Mouse (Mus musculus): Measurements from ENCODE around the gene Qrich2. TPM values are rescaled to one million over a fixed set of nuclear protein-coding genes. Genes with fewer than 3 reads are reported as not detected.
"Not testable (repeated sequence)": the region's sequence is repeated elsewhere in the genome, so short reads cannot be mapped to it uniquely, and the experiment has no call there.

Gene Qrich2
- total RNA-seq, 2 experiments from 2014 or later = 0.07 TPM; not detected in 1

DNA sequence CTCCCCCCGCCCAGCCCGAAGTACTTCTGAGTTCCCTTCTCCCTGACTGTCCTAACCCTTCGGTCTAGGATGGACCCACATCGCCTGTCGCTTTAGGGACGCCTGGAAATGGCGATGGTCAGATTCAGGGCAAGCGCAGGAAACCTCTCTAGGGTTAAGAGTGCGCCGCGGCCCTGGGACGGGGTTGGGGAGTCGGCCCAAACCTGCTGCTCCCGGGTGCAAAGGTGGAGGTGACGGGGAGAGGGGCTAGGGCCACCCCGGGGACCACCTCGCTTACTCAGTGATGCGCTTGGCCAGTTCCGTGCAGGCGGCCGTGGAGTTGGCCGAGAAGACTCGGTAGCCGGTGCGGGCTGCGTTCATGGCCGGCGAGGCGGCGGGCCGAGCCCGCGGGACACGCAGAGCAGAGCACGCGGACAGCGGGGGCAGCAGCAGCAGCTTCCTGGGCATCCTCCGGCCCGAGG, 23.8 kb upstream of the Qrich2 start:
- no peak for DNase-seq (ENCODE audit: low spot score in 2 of 2)

DNA sequence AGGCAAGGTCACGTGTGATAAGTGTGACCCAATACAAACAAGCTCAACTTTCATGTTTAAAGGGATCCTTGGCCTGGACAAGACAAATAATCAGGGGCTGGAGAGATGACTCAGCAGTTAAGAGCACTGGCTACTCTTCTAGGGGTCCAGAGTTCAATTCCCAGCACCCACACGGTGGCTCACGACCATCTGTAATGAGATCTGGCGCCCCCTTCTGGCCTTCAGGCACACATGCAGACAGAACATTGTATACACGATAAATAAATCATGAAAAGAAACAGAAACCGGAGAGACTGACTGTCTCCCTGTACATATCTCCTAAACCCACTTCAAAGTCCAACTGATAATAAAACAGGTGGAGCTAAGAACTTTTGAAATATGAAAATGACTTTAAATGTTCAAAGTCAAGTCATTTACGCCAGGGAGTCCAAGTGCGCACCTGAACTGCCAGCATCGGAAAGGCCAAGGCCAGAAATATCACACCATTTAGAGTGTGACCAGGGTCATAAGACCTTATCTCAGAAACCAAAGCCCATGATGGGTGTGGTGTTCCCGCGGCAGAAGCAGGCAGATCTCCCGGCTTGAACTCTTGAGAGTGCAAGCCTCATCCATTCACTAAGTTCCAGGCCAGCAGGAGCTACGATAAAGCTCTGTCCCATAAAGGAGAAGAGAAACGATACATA, 22.8 kb upstream of the Qrich2 start:
- no peak for DNase-seq (ENCODE audit: low spot score in 2 of 2)

- no peak for DNase-seq (ENCODE audit: low spot score in 2 of 2)
Measured at GRCm38 (mm10) chr11:116488207-116488606, 22.2 kb upstream of the Qrich2 start.

GRCm38 (mm10) chr11:116484261-116484660, 18.2 kb upstream of the Qrich2 start:
- DNase-seq (ENCODE audit: low spot score in 2 of 2) = no peak

DNA sequence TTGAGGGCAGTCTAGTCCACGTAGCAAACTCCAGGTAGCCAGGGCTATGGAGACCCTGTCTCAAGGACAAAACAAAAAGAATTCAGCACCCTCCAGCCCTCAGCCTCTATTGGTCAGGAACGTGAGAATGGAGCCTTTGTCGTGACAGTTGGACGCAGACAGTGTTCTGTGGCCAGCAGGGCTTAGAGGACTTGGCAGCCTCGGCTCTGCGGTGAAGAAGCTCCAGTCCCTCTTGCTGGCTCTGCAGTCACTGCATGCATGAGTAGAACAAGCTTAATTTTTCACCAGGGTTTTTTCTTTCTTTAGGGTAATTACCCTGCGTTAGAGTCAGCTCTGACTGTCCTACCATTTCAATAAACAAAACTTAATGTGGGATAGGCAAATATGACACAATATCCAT, 15.7 kb upstream of the Qrich2 start:
- no peak for DNase-seq (ENCODE audit: low spot score in 2 of 2)

DNA sequence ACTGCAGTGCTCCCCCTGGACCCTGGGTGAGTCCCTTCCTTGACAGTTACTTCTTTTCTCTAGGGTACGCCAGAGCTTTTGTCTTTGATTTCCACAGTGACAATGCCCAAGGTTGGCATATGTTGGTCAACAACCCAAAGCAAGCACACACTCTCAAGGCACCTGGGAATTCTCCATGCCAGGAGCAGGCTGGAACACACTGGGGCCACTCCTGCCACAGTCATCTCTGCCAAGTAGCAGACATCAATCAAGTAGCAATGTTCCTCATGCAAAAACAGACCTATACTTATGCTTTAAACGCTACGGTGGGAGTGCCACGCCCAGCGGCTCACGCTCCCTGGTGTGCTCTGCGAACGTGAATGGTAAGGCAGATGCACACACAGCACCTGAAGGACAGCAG, 14.9 kb upstream of the Qrich2 start:
- no peak for DNase-seq (ENCODE audit: low spot score in 2 of 2)

- no peak for DNase-seq (ENCODE audit: low spot score in 2 of 2)
Measured at GRCm38 (mm10) chr11:116479832-116480231, 13.8 kb upstream of the Qrich2 start.

- no peak for DNase-seq (ENCODE audit: low spot score in 2 of 2)
Measured at GRCm38 (mm10) chr11:116478978-116479377, 12.9 kb upstream of the Qrich2 start.

GRCm38 (mm10) chr11:116477160-116477759, 11.2 kb upstream of the Qrich2 start:
- no peak for DNase-seq (ENCODE audit: low spot score in 2 of 2)

- DNase-seq (ENCODE audit: low spot score in 2 of 2) = no peak
Measured at GRCm38 (mm10) chr11:116476696-116477095, 10.7 kb upstream of the Qrich2 start.

GRCm38 (mm10) chr11:116476041-116476440, 10.0 kb upstream of the Qrich2 start:
- peak in 1 of 2 experiments; percentile 44 for DNase-seq (ENCODE audit: low spot score in 2 of 2)

DNA sequence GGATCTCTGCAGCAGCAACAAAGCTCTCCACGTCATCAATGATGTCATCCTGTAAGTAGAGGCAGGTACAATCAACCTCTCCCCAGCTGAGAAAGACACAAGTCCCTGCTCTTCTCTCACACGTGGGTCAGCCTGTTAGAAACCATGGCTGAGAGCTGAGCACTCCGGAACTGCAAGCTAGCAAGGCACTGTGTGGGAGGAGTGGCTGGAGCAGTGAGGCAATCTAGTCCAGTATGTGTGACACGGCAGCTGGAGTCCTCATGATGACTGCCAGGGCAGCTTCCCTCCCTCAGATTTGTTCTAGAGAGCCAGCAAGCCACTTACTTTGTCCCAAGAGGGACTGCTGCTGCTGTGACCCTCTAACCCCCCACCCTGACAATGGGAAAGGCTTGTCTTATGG, 6.2 kb upstream of the Qrich2 start:
- DNase-seq (ENCODE audit: low spot score in 2 of 2) = no peak

GRCm38 (mm10) chr11:116470896-116471295, 4.9 kb upstream of the Qrich2 start:
- no peak for DNase-seq (ENCODE audit: low spot score in 2 of 2)

- DNase-seq (ENCODE audit: low spot score in 2 of 2) = no peak
Measured at GRCm38 (mm10) chr11:116470249-116470648, 4.2 kb upstream of the Qrich2 start.

- not testable (repeated sequence) for DNase-seq (ENCODE audit: low spot score in 2 of 2)
Measured at GRCm38 (mm10) chr11:116468338-116468737, 2.3 kb upstream of the Qrich2 start.

GRCm38 (mm10) chr11:116463833-116464232, 2.2 kb downstream of the Qrich2 start:
- DNase-seq (ENCODE audit: low spot score in 2 of 2) = peak; percentile 71 to 81

DNA sequence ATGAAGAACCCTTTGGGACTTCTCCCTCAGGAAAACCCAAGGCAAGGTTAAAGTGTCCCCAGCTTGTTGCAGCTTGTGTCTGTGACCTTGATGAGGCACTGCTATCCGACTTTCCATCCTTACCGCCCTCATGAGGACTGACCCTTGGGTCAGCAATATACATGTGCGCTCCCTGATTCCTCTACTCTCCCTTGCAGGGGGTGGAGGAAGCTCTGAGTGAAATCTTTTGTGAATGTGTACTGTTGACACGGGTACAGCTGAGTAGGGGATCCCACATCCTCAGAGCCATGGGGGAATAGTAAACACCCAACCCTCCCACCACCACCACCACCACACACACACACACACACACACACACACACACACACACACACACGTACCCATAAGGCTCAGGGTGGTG, 2.7 kb downstream of the Qrich2 start:
- DNase-seq (ENCODE audit: low spot score in 2 of 2) = no peak

GRCm38 (mm10) chr11:116459786-116460185, 6.3 kb downstream of the Qrich2 start:
- DNase-seq (ENCODE audit: low spot score in 2 of 2) = no peak

- no peak for DNase-seq (ENCODE audit: low spot score in 2 of 2)
Measured at GRCm38 (mm10) chr11:116456234-116456633, 9.8 kb downstream of the Qrich2 start.

DNA sequence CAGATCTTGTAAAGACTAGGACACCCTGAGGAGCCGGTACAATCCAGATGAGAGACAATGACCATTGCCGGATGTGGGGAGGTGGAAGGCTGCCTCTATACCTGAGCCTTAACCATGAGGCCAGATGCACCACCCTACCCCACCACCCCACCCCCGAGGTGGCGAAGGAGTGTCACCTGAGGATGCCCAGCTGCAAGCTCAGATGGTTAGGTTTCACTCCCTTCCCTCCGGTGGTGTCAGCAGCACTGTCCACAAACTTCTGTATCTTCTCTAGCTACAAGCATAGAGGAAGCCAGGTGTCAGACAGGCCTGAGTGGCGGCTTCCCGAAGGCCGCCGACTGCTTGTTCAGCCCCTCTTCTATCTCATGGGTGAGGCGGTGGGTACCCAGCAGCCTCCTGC, 12.2 kb downstream of the Qrich2 start:
- DNase-seq (ENCODE audit: low spot score in 2 of 2) = no peak

DNA sequence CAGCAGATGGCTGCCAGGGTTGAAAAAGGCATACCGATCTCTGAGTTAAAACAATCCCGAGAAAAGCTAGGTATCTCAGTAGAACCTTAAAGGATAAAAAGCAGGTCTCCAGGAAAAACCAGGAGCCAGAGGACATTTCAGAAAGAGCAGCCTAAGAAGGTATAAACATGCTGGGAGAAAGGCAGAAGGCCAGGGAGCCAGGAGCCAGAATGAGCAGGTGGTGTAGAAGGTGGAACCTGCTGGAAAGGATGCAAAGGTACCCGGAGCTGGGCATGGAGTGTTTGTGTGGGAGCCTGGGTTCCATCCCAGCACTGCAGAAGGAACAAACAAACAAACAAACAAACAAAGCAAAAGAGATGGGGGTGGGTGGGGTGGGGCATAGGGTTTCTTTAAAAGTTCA, 16.7 kb downstream of the Qrich2 start:
- DNase-seq (ENCODE audit: low spot score in 2 of 2) = no peak

DNA sequence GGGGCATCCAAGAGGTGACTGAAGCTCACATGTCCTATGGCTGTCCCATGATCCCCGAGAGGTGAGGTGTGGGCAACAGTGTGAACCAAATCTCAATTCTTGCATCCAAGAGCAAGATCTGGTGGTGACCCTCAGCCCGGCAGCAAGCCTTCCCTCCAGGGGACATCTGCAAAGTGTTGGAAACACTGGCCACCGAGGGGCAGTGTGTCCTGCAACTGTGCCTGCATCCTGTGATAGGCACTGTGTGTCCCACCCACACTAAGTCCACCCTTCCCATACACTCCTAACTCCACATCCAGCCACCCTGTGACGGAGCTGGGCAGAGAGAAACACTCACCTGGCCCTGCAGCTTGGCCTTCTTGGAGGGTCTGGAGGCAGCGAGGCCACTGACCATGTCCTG, 18.2 kb downstream of the Qrich2 start:
- no peak for DNase-seq (ENCODE audit: low spot score in 2 of 2)

- DNase-seq (ENCODE audit: low spot score in 2 of 2) = no peak
Measured at GRCm38 (mm10) chr11:116446308-116446887, 19.6 kb downstream of the Qrich2 start.

Measured in layer of hippocampus, postnatal 14 days (tissue).